Comparison of ENCODE assay signal across 8 mouse cellular contexts in the genomic region with DNA sequence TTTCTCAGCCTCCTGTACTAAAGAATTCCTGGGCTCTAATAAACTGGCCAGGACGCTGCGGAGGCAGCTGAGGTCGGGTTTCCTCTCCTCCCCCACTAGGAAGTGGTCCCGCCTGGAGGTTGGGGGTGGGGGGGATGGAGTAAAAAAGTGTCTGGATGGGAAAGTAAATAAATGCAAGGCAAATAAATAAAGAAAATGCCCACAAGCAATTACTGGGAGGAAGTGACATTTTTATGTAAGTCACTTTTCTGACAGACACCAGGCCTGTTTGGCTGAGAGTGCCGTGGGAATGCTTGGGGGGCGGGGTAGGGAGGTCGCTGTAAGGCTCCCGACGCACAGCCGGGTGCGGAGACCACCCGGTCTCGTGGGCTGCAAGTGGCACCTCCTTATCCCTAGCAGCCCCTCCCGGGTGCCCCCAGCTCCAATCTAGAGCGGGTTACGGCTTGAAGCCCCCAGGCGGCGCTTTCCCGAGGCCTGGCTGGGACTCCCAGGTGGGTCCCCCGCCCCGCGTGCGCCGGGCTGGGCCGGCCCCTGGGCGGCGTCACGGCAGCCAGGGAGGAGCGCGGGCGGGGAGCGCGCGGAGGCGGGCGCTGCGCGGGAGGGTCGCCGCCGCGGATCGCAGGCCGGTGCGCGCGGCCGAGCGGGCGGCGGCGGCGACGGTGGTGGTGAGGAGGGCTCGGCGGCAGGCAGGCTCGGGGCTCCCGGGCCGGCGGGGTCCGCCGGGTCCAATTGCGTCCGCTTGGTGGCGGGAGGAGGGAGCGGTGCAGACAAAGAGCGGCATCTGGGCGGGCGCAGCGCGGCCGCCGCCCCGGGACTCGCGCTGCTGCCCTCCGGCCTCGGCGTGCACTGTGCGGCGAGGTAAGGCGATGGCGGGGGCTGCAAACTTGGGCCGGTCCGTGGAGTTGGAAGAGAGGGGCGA. TPM values are rescaled to one million over a fixed set of nuclear protein-coding genes. Genes with fewer than 3 reads are reported as not detected.
DNase-seq lines count a peak whose midpoint lies in the region; ATAC-seq lines count a peak whose summit lies in the region.

No protein-coding gene starts in this region.

- 2% methylated on average over 84 of the region's 86 CpGs for WGBS in hindbrain, embryonic 15.5 days

- peaks cover 30% of the 10 kb centered on the region for H3K4me1 ChIP-seq in hindbrain, embryonic 15.5 days (replicated peaks)

- peak overlapping the region; percentile 100 for H3K4me3 ChIP-seq in hindbrain, embryonic 15.5 days

- ATAC-seq in hindbrain, embryonic 15.5 days (ENCODE audit: low FRiP score, low read depth): peak; percentile 94
- peak; percentile 65 for ATAC-seq in megakaryocyte, adult 5-6 weeks (ENCODE audit: poor library complexity, severe bottlenecking)

- H3K9me3 ChIP-seq in hindbrain, embryonic 15.5 days: no peaks in the 10 kb centered on the region

- H3K36me3 ChIP-seq in hindbrain, embryonic 15.5 days: no peaks in the 10 kb centered on the region

- H3K4me2 ChIP-seq in hindbrain, embryonic 15.5 days: peak overlapping the region; percentile 75

- DNase-seq in T-cell, adult 2 months (ENCODE audit: low spot score): peak; percentile 80
- DNase-seq in cerebellum, postnatal 14 days: peak; percentile 79 to 87
- peak; percentile 63 for DNase-seq in gastrocnemius, adult 18-20 months (ENCODE audit: low spot score)
- peak; percentile 64 to 68 for DNase-seq in left cerebral cortex, adult 8-10 months (ENCODE audit: low spot score in 2 of 2)
- DNase-seq in right cerebral cortex, postnatal 10 days (ENCODE audit: low spot score in 2 of 2): peak; percentile 80 to 83
- peak; percentile 68 for DNase-seq in urinary bladder, postnatal 25 days (ENCODE audit: low spot score)

- peak overlapping the region; percentile 90 for H3K27ac ChIP-seq in hindbrain, embryonic 15.5 days (replicated peaks)

- H3K27me3 ChIP-seq in hindbrain, embryonic 15.5 days: no peaks in the 10 kb centered on the region

- peak overlapping the region; percentile 91 for H3K9ac ChIP-seq in hindbrain, embryonic 15.5 days

RNA-seq across cellular contexts. Expression of a gene that starts 1.1 kb away (rescaled TPM):
- 10 to 100 TPM; 17.2 to 17.8 TPM for total RNA-seq in gastrocnemius, adult 18-20 months (2021)
- polyA plus RNA-seq in hindbrain, embryonic 15.5 days (2015; fragmentation: Nextera tagmentation; extraction: Ambion mirVana): 34.1 and 38.0 TPM in 2 replicates
- 10 to 100 TPM; 30.7 to 38.3 (median 34.9) TPM for total RNA-seq in left cerebral cortex, adult 8-10 months (2022)
- total RNA-seq in megakaryocyte, adult 5-6 weeks (2015): 2.9 and 3.0 TPM in 2 replicates
- 4.5 and 5.4 TPM in 2 replicates for total RNA-seq in megakaryocyte, adult 5-6 weeks (2017)

Comparison
In these comparisons a context has a peak if more than half of its experiments do, and no peak if none do; other contexts are left out.
1. Peak in every context shown above with its lines: DNase-seq, ATAC-seq, H3K4me3 ChIP-seq and H3K27ac ChIP-seq.